In the genomic region with DNA sequence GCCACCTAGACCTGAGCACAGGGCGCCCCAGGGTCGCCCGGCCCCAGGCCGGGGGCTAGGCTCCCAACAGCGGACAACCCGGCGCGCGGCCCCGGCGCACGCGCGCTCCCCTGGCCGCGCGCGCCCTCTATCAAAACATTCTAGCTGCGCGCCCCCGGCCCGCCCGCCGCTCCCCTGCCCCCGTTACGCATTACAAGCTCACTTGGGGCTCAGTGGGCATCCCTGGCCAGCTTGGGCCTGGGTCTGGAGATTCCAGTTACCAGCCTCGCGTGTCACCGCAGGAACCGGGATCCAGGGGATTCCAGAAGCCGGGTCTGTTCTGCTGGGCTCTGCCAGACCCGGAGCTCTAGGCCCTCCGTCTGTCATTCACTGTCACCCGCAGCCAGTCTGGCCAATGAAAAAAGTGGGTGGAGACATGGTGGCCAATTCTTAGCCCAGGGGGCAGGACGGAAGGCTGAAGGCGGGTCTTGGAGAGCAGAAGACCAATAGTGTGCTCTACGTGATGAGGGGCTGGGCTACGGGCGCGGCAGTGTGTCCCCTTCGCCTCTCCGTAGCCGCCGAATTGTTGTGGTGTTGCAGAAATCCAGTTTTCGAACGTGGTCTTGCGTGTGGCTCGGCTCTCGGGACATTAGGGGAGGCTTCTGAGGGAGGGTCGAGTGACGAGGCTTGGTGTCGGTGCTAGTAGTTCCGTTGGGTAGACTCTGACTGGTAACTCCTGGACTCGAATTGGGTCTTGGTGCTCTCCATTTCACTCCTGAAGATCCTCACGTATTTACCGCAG, we compare ENCODE assay signal across 7 mouse cellular contexts. TPM values are rescaled to one million over a fixed set of nuclear protein-coding genes. Genes with fewer than 3 reads are reported as not detected.
A peak's percentile ranks its signal among the peaks of the same experiment; 100 is the strongest.
DNase-seq lines count a peak whose midpoint lies in the region; ATAC-seq and TF ChIP-seq lines count a peak whose summit lies in the region.

TSS of gene Ankzf1 (plus strand) at position 530 of the 781 bp plus-strand sequence.
TSS of gene Atg9a (minus strand) at position 575 of the 781 bp plus-strand sequence.

- peak within 1 kb of the TSS; percentile 92 for H3K4me2 ChIP-seq in intestine, postnatal 0 days (replicated peaks; ENCODE audit: low read depth)
- peak within 1 kb of the TSS; percentile 96 for H3K4me2 ChIP-seq in midbrain, embryonic 12.5 days (replicated peaks)

- H3K4me3 ChIP-seq in embryonic facial prominence, embryonic 10.5 days, result peak within 1 kb of the TSS; percentile 87
- H3K4me3 ChIP-seq in intestine, postnatal 0 days (ENCODE audit: low read depth, low read length), result peak within 1 kb of the TSS; percentile 91
- H3K4me3 ChIP-seq in midbrain, embryonic 12.5 days, result peak within 1 kb of the TSS; percentile 68
- peak within 1 kb of the TSS; percentile 78 for H3K4me3 ChIP-seq in small intestine, adult 2 months (ENCODE audit: low read depth, low read length)

- intact Hi-C loops in left cerebral cortex, postnatal 4 days (cut with DNase I), result no loop called here

- peak within 1 kb of the TSS; percentile 82 for H3K9ac ChIP-seq in intestine, postnatal 0 days (ENCODE audit: low read depth, low read length)
- peak within 1 kb of the TSS; percentile 83 for H3K9ac ChIP-seq in midbrain, embryonic 12.5 days (replicated peaks)

- no peaks in the 10 kb centered on the region for H3K27me3 ChIP-seq in embryonic facial prominence, embryonic 10.5 days (replicated peaks; ENCODE audit: low read depth, poor library complexity, severe bottlenecking)
- no peaks in the 10 kb centered on the region for H3K27me3 ChIP-seq in intestine, postnatal 0 days (replicated peaks; ENCODE audit: control insufficient read depth, insufficient read depth, low read length)
- H3K27me3 ChIP-seq in midbrain, embryonic 12.5 days, result no peaks in the 10 kb centered on the region
- H3K27me3 ChIP-seq in small intestine, adult 2 months (ENCODE audit: control insufficient read depth, insufficient read depth, low read length), result no peaks in the 10 kb centered on the region

- ATAC-seq in intestine, postnatal 0 days, result peak; percentile 99
- ATAC-seq in midbrain, embryonic 12.5 days (ENCODE audit: low FRiP score, low read depth), result peak; percentile 99

- H3K9me3 ChIP-seq in embryonic facial prominence, embryonic 10.5 days, result no peaks in the 10 kb centered on the region
- H3K9me3 ChIP-seq in intestine, postnatal 0 days (ENCODE audit: control insufficient read depth), result no peaks in the 10 kb centered on the region
- H3K9me3 ChIP-seq in midbrain, embryonic 12.5 days, result no peaks in the 10 kb centered on the region

- TF ChIP-seq POLR2A in small intestine, adult 2 months (IDR thresholded peaks at IDR 0.05; ENCODE audit: low read depth, low read length), result peak; percentile 49; the same call in 1 of the 2 replicates

- TF ChIP-seq CTCF in intestine, postnatal 0 days (IDR thresholded peaks at IDR 0.05; ENCODE audit: low read depth), result peak; percentile 29; the same call in 1 of the 2 replicates
- TF ChIP-seq CTCF in small intestine, adult 2 months (IDR thresholded peaks at IDR 0.05; ENCODE audit: extremely low read depth, insufficient read length, insufficient replicate concordance, low read depth, low read length), result no peak

- under 1% methylated on average over 56 of the region's 56 CpGs for WGBS in embryonic facial prominence, embryonic 10.5 days
- WGBS in intestine, postnatal 0 days, result under 1% methylated on average over 56 of the region's 56 CpGs
- WGBS in midbrain, embryonic 12.5 days, result under 1% methylated on average over 48 of the region's 56 CpGs
- WGBS in small intestine, adult 2 months, result under 1% methylated on average over 56 of the region's 56 CpGs

- peaks cover 38% of the 10 kb centered on the region for H3K36me3 ChIP-seq in embryonic facial prominence, embryonic 10.5 days (replicated peaks)
- peaks cover 39% of the 10 kb centered on the region for H3K36me3 ChIP-seq in intestine, postnatal 0 days (ENCODE audit: control insufficient read depth, insufficient read depth)
- H3K36me3 ChIP-seq in midbrain, embryonic 12.5 days, result peaks cover 29% of the 10 kb centered on the region
- H3K36me3 ChIP-seq in small intestine, adult 2 months (ENCODE audit: control insufficient read depth, insufficient read depth, low read length), result peaks cover 27% of the 10 kb centered on the region

- DNase-seq in adrenal gland, postnatal 10 days, result peak; percentile 94
- DNase-seq in embryonic facial prominence, embryonic 10.5 days (ENCODE audit: low spot score), result peak; percentile 96
- DNase-seq in gonadal fat pad, adult 2 months (ENCODE audit: low read depth), result peak; percentile 92
- DNase-seq in left cerebral cortex, postnatal 4 days, result peak; percentile 94

- peaks cover 31% of the 10 kb centered on the region for H3K4me1 ChIP-seq in embryonic facial prominence, embryonic 10.5 days
- peaks cover 4% of the 10 kb centered on the region; the same call in 1 of the 2 replicates for H3K4me1 ChIP-seq in intestine, postnatal 0 days (replicated peaks; ENCODE audit: control insufficient read depth, insufficient read depth, low read length)
- H3K4me1 ChIP-seq in midbrain, embryonic 12.5 days, result peaks cover 24% of the 10 kb centered on the region
- peaks cover 9% of the 10 kb centered on the region for H3K4me1 ChIP-seq in small intestine, adult 2 months (ENCODE audit: control insufficient read depth, insufficient read depth, insufficient read length, low read length)

- peak within 1 kb of the TSS; percentile 89 for H3K27ac ChIP-seq in embryonic facial prominence, embryonic 10.5 days (replicated peaks)
- peak within 1 kb of the TSS; percentile 93 for H3K27ac ChIP-seq in intestine, postnatal 0 days (ENCODE audit: low read depth, low read length)
- H3K27ac ChIP-seq in midbrain, embryonic 12.5 days (replicated peaks), result peak within 1 kb of the TSS; percentile 87
- H3K27ac ChIP-seq in small intestine, adult 2 months (ENCODE audit: insufficient read depth, low read depth, low read length), result peak within 1 kb of the TSS; percentile 97

RNA-seq across cellular contexts. Expression of gene Ankzf1, which starts in this region (rescaled TPM):
- 10 to 100 TPM; 14.0 to 20.8 TPM for total RNA-seq in adrenal gland, postnatal 10 days (2021)
- 22.9 and 27.2 TPM in 2 replicates for polyA plus RNA-seq in embryonic facial prominence, embryonic 10.5 days (2016; fragmentation: Nextera tagmentation; extraction: Ambion mirVana)
- polyA plus RNA-seq in gonadal fat pad, adult 2 months (2012; rRNA removed), result 23.8 and 25.6 TPM in 2 replicates
- polyA plus RNA-seq in intestine, postnatal 0 days (2015; fragmentation: Nextera tagmentation; extraction: Ambion mirVana), result 10.7 and 10.8 TPM in 2 replicates
- total RNA-seq in left cerebral cortex, postnatal 4 days (2021), result 10 to 100 TPM; 12.7 to 18.1 TPM
- polyA plus RNA-seq in midbrain, embryonic 12.5 days (2016; fragmentation: Nextera tagmentation; extraction: Ambion mirVana), result 22.6 and 23.4 TPM in 2 replicates
- polyA plus RNA-seq in small intestine, adult 2 months (2012; rRNA removed), result 5.5 and 16.2 TPM in 2 replicates

RNA-seq across cellular contexts. Expression of gene Atg9a, which starts in this region (rescaled TPM):
- 10 to 100 TPM; 35.4 to 39.1 TPM for total RNA-seq in adrenal gland, postnatal 10 days (2021)
- 20.7 and 21.8 TPM in 2 replicates for polyA plus RNA-seq in embryonic facial prominence, embryonic 10.5 days (2016; fragmentation: Nextera tagmentation; extraction: Ambion mirVana)
- polyA plus RNA-seq in gonadal fat pad, adult 2 months (2012; rRNA removed), result 47.6 and 56.5 TPM in 2 replicates
- polyA plus RNA-seq in intestine, postnatal 0 days (2015; fragmentation: Nextera tagmentation; extraction: Ambion mirVana), result 23.5 and 25.2 TPM in 2 replicates
- 10 to 100 TPM; 62.7 to 75.7 TPM for total RNA-seq in left cerebral cortex, postnatal 4 days (2021)
- 34.8 and 35.5 TPM in 2 replicates for polyA plus RNA-seq in midbrain, embryonic 12.5 days (2016; fragmentation: Nextera tagmentation; extraction: Ambion mirVana)
- polyA plus RNA-seq in small intestine, adult 2 months (2012; rRNA removed), result 48.3 and 148 TPM in 2 replicates

Comparison
In these comparisons a context has a peak if more than half of its experiments do, and no peak if none do; other contexts are left out.
1. Peak in every context shown above with its lines: DNase-seq, ATAC-seq, H3K4me3 ChIP-seq and H3K27ac ChIP-seq.